Mouse (Mus musculus): ENCODE measurements at regions not wholly inside any gene's neighbourhood (a gene's known extent, or its start where the extent isn't known, plus 50 kb on each side); places are given as distances from the start of the nearest gene placed in this dataset.

- TF ChIP-seq EP300 (IDR thresholded peaks at IDR 0.05; ENCODE audit: insufficient read depth, low read depth, low read length) (no peak), CTCF (IDR thresholded peaks at IDR 0.05) (no peak)
These were observed 277.1 kb upstream of the Sulf2 start for GRCm38 (mm10) chr2:166432531-166432930.

All from heart, adult 2 months (tissue).